Mouse (Mus musculus): ENCODE results near the gene Olfr1047. TPM values are rescaled to one million over a fixed set of nuclear protein-coding genes. Genes with fewer than 3 reads are reported as not detected.

Olfr1047 gene
- not detected for polyA plus RNA-seq (2014; fragmentation: Illumina TruSeq; extraction: RNeasy Lipid Tissue Mini Kit (QIAGEN cat#74804); ENCODE audit: insufficient read depth, low read depth, low replicate concordance)

GRCm38 (mm10) chr2:86231301-86231700 is at the start of gene Olfr1047:
TSS of gene Olfr1047 (minus strand) at chr2:86231401.

DNA sequence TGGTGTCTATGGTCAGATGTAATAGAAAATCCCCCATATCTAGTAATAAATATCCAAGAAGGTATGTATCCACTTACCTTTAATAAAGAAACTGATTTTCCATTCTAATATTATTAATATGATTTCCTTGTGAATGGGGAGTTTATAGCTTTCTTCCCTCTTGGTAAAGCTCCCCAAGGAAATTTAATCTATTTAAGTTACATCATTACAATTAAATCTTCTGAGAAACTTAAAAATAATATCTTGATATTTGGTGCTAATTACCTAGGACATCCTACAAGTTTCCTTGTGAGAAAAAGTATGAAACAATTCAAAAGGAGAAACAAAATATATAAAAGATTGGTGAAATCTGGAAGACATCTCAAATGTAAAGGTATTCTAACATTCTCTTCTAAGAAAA is 47.8 kb upstream of the Olfr1047 start, which contains the start of gene Olfr1051:
TSS of gene Olfr1051 (minus strand) at position 101 of the 400 bp plus-strand sequence.

GRCm38 (mm10) chr2:86258228-86258627 is 27.0 kb upstream of the Olfr1047 start, which contains the start of gene Olfr1049:
TSS of gene Olfr1049 (minus strand) at chr2:86258328.

GRCm38 (mm10) chr2:86240189-86240588 is 9.0 kb upstream of the Olfr1047 start, which contains the start of gene Olfr1048:
TSS of gene Olfr1048 (minus strand) at chr2:86240289.

GRCm38 (mm10) chr2:86219214-86219613 is 12.0 kb downstream of the Olfr1047 start, which contains the start of gene Olfr1046:
TSS of gene Olfr1046 (minus strand) at chr2:86219314.

GRCm38 (mm10) chr2:86202909-86203308 is 28.3 kb downstream of the Olfr1047 start, which contains the start of gene Olfr1045:
TSS of gene Olfr1045 (minus strand) at chr2:86203009.

GRCm38 (mm10) chr2:86185583-86185982 is 45.6 kb downstream of the Olfr1047 start, which contains the start of gene Olfr52:
TSS of gene Olfr52 (minus strand) at chr2:86185683.

DNA sequence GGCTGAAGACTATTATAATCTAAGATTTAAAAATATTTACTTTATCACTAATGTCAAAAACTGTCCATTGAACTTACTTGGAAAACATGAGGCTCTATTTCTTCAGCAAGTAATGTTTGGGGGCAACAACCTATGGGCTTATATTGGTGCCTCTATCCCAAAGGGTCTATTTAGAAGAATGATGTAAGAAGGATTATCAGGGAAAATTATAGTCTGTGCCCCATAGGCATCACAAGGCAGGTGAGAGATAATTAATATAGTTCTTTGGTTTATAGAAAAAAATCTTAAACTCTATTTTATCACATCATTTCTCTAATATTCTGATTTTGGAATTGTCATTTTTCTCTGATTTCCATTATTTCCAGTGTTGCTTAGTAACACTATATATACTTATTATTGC is 53.5 kb downstream of the Olfr1047 start, which contains the start of gene Olfr1044:
TSS of gene Olfr1044 (minus strand) at position 101 of the 400 bp plus-strand sequence.

Other genes with a start within 250 kb of the Olfr1047 start
- gene Olfr1031, start 241.1 kb downstream of the Olfr1047 start, polyA plus RNA-seq (2014; fragmentation: Illumina TruSeq; extraction: RNeasy Lipid Tissue Mini Kit (QIAGEN cat#74804); ENCODE audit: insufficient read depth, low read depth, low replicate concordance) = not detected
- not detected for gene Olfr1032, start 225.9 kb downstream of the Olfr1047 start, polyA plus RNA-seq (2014; fragmentation: Illumina TruSeq; extraction: RNeasy Lipid Tissue Mini Kit (QIAGEN cat#74804); ENCODE audit: insufficient read depth, low read depth, low replicate concordance)
- 3.4 TPM for gene Olfr1033, start 210.8 kb downstream of the Olfr1047 start, polyA plus RNA-seq (2014; fragmentation: Illumina TruSeq; extraction: RNeasy Lipid Tissue Mini Kit (QIAGEN cat#74804); ENCODE audit: insufficient read depth, low read depth, low replicate concordance)
- gene Olfr1034, start 185.5 kb downstream of the Olfr1047 start, polyA plus RNA-seq (2014; fragmentation: Illumina TruSeq; extraction: RNeasy Lipid Tissue Mini Kit (QIAGEN cat#74804); ENCODE audit: insufficient read depth, low read depth, low replicate concordance) = 0.06 TPM
- not detected for gene Olfr1036, start 157.4 kb downstream of the Olfr1047 start, polyA plus RNA-seq (2014; fragmentation: Illumina TruSeq; extraction: RNeasy Lipid Tissue Mini Kit (QIAGEN cat#74804); ENCODE audit: insufficient read depth, low read depth, low replicate concordance)
- gene Olfr1037, start 144.0 kb downstream of the Olfr1047 start, polyA plus RNA-seq (2014; fragmentation: Illumina TruSeq; extraction: RNeasy Lipid Tissue Mini Kit (QIAGEN cat#74804); ENCODE audit: insufficient read depth, low read depth, low replicate concordance) = not detected
- not detected for gene Olfr1039, start 95.5 kb downstream of the Olfr1047 start, polyA plus RNA-seq (2014; fragmentation: Illumina TruSeq; extraction: RNeasy Lipid Tissue Mini Kit (QIAGEN cat#74804); ENCODE audit: insufficient read depth, low read depth, low replicate concordance)
- not detected for gene Olfr1040, start 84.7 kb downstream of the Olfr1047 start, polyA plus RNA-seq (2014; fragmentation: Illumina TruSeq; extraction: RNeasy Lipid Tissue Mini Kit (QIAGEN cat#74804); ENCODE audit: insufficient read depth, low read depth, low replicate concordance)
- gene Olfr1042, start 69.6 kb downstream of the Olfr1047 start, polyA plus RNA-seq (2014; fragmentation: Illumina TruSeq; extraction: RNeasy Lipid Tissue Mini Kit (QIAGEN cat#74804); ENCODE audit: insufficient read depth, low read depth, low replicate concordance) = not detected
- not detected for gene Olfr1043, start 63.9 kb downstream of the Olfr1047 start, polyA plus RNA-seq (2014; fragmentation: Illumina TruSeq; extraction: RNeasy Lipid Tissue Mini Kit (QIAGEN cat#74804); ENCODE audit: insufficient read depth, low read depth, low replicate concordance)
- gene Olfr1044, start 53.6 kb downstream of the Olfr1047 start, polyA plus RNA-seq (2014; fragmentation: Illumina TruSeq; extraction: RNeasy Lipid Tissue Mini Kit (QIAGEN cat#74804); ENCODE audit: insufficient read depth, low read depth, low replicate concordance) = not detected
- gene Olfr52, start 45.7 kb downstream of the Olfr1047 start, polyA plus RNA-seq (2014; fragmentation: Illumina TruSeq; extraction: RNeasy Lipid Tissue Mini Kit (QIAGEN cat#74804); ENCODE audit: insufficient read depth, low read depth, low replicate concordance) = not detected
- not detected for gene Olfr1045, start 28.4 kb downstream of the Olfr1047 start, polyA plus RNA-seq (2014; fragmentation: Illumina TruSeq; extraction: RNeasy Lipid Tissue Mini Kit (QIAGEN cat#74804); ENCODE audit: insufficient read depth, low read depth, low replicate concordance)
- gene Olfr1046, start 12.1 kb downstream of the Olfr1047 start, polyA plus RNA-seq (2014; fragmentation: Illumina TruSeq; extraction: RNeasy Lipid Tissue Mini Kit (QIAGEN cat#74804); ENCODE audit: insufficient read depth, low read depth, low replicate concordance) = not detected
- not detected for gene Olfr1048, start 8.9 kb upstream of the Olfr1047 start, polyA plus RNA-seq (2014; fragmentation: Illumina TruSeq; extraction: RNeasy Lipid Tissue Mini Kit (QIAGEN cat#74804); ENCODE audit: insufficient read depth, low read depth, low replicate concordance)
- gene Olfr1049, start 26.9 kb upstream of the Olfr1047 start, polyA plus RNA-seq (2014; fragmentation: Illumina TruSeq; extraction: RNeasy Lipid Tissue Mini Kit (QIAGEN cat#74804); ENCODE audit: insufficient read depth, low read depth, low replicate concordance) = not detected
- gene Olfr1051, start 47.7 kb upstream of the Olfr1047 start, polyA plus RNA-seq (2014; fragmentation: Illumina TruSeq; extraction: RNeasy Lipid Tissue Mini Kit (QIAGEN cat#74804); ENCODE audit: insufficient read depth, low read depth, low replicate concordance) = not detected
- gene Olfr1052, start 61.1 kb upstream of the Olfr1047 start, polyA plus RNA-seq (2014; fragmentation: Illumina TruSeq; extraction: RNeasy Lipid Tissue Mini Kit (QIAGEN cat#74804); ENCODE audit: insufficient read depth, low read depth, low replicate concordance) = not detected
- not detected for gene Olfr1053, start 83.9 kb upstream of the Olfr1047 start, polyA plus RNA-seq (2014; fragmentation: Illumina TruSeq; extraction: RNeasy Lipid Tissue Mini Kit (QIAGEN cat#74804); ENCODE audit: insufficient read depth, low read depth, low replicate concordance)
- gene Olfr1054, start 104.0 kb upstream of the Olfr1047 start, polyA plus RNA-seq (2014; fragmentation: Illumina TruSeq; extraction: RNeasy Lipid Tissue Mini Kit (QIAGEN cat#74804); ENCODE audit: insufficient read depth, low read depth, low replicate concordance) = not detected
- not detected for gene Olfr1055, start 118.9 kb upstream of the Olfr1047 start, polyA plus RNA-seq (2014; fragmentation: Illumina TruSeq; extraction: RNeasy Lipid Tissue Mini Kit (QIAGEN cat#74804); ENCODE audit: insufficient read depth, low read depth, low replicate concordance)
- gene Olfr1056, start 131.1 kb upstream of the Olfr1047 start, polyA plus RNA-seq (2014; fragmentation: Illumina TruSeq; extraction: RNeasy Lipid Tissue Mini Kit (QIAGEN cat#74804); ENCODE audit: insufficient read depth, low read depth, low replicate concordance) = not detected
- gene Olfr1057, start 147.0 kb upstream of the Olfr1047 start, polyA plus RNA-seq (2014; fragmentation: Illumina TruSeq; extraction: RNeasy Lipid Tissue Mini Kit (QIAGEN cat#74804); ENCODE audit: insufficient read depth, low read depth, low replicate concordance) = not detected
- not detected for gene Olfr1058, start 157.2 kb upstream of the Olfr1047 start, polyA plus RNA-seq (2014; fragmentation: Illumina TruSeq; extraction: RNeasy Lipid Tissue Mini Kit (QIAGEN cat#74804); ENCODE audit: insufficient read depth, low read depth, low replicate concordance)
- gene Olfr1061, start 182.6 kb upstream of the Olfr1047 start, polyA plus RNA-seq (2014; fragmentation: Illumina TruSeq; extraction: RNeasy Lipid Tissue Mini Kit (QIAGEN cat#74804); ENCODE audit: insufficient read depth, low read depth, low replicate concordance) = not detected
- gene Olfr1062, start 195.3 kb upstream of the Olfr1047 start, polyA plus RNA-seq (2014; fragmentation: Illumina TruSeq; extraction: RNeasy Lipid Tissue Mini Kit (QIAGEN cat#74804); ENCODE audit: insufficient read depth, low read depth, low replicate concordance) = not detected
- gene Olfr1065, start 219.2 kb upstream of the Olfr1047 start, polyA plus RNA-seq (2014; fragmentation: Illumina TruSeq; extraction: RNeasy Lipid Tissue Mini Kit (QIAGEN cat#74804); ENCODE audit: insufficient read depth, low read depth, low replicate concordance) = not detected
- gene Olfr1066, start 224.9 kb upstream of the Olfr1047 start, polyA plus RNA-seq (2014; fragmentation: Illumina TruSeq; extraction: RNeasy Lipid Tissue Mini Kit (QIAGEN cat#74804); ENCODE audit: insufficient read depth, low read depth, low replicate concordance) = not detected